Mouse (Mus musculus): Measurements from ENCODE around the gene 3110018I06Rik. TPM values are rescaled to one million over a fixed set of nuclear protein-coding genes. Genes with fewer than 3 reads are reported as not detected.

3110018I06Rik gene
- polyA plus RNA-seq (2014; fragmentation: Nextera tagmentation; extraction: Ambion mirVana) = not detected in 2 replicates

DNA sequence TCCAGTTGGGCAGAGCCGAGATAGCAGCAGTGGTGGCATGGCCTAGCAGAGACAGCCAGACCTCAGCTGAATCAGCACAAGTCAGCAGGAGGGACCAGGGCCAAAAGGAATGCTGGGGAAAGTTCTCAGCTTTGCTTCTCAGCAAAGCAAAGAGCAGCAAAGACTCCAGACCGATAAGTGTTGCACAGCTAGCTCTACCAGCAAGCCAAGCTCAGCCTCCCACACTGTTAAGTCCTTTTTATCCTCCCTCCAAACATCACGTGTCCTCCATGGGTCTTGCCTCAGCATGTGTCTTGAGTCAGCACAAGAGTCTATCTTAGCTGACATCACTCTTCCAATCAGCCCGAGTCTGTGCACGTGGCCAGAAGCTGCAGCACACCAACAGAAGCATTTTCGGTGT, at the start of gene 3110018I06Rik:
3110018I06Rik (plus strand) TSS at position 262 of the 400 bp plus-strand sequence.
- Histone ChIP-seq H3K27me3 (ENCODE audit: control insufficient read depth, insufficient read depth, low read length) (no peaks in the 10 kb centered on the region), H3K4me1 (ENCODE audit: control insufficient read depth, insufficient read depth, low read length) (no peaks in the 10 kb centered on the region), H3K36me3 (ENCODE audit: control insufficient read depth, insufficient read depth, low read length) (no peaks in the 10 kb centered on the region), H3K4me3 (ENCODE audit: low read depth, low read length) (no peak within 1 kb of the TSS), H3K4me2 (no peak within 1 kb of the TSS), H3K27ac (ENCODE audit: low read depth, low read length) (no peak within 1 kb of the TSS), H3K9ac (ENCODE audit: low read depth, low read length) (no peak within 1 kb of the TSS), H3K9me3 (replicated peaks; ENCODE audit: control insufficient read depth, low read length) (peaks cover 3% of the 10 kb centered on the region; the same call in 1 of the 2 replicates)
- ATAC-seq (replicated peaks; ENCODE audit: insufficient number of reproducible peaks, low FRiP score, low TSS enrichment) = no peak
- 75% methylated on average over 6 of the region's 6 CpGs for WGBS (ENCODE audit: insufficient replicate concordance)

DNA sequence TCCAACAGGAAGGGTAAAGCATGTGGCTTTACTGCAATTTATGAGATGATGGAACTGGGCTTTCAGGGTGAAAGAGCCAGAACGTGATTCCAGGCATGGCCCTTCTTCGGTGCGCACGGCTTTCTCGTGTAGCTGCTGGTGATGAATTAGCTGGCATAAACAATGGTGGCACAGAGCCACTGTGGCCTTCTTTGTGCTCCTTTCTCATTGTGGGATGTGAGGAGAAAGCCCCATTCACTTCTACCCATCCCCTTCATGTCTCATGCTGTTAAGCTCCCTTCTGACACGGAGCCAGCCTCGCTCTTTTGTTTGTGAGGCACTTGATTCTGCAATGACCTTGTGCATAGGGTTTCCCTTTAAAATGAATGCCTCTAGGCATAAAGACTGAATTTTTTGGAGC, 43.8 kb upstream of the 3110018I06Rik start:
- ATAC-seq (replicated peaks; ENCODE audit: insufficient number of reproducible peaks, low FRiP score, low TSS enrichment) = no peak
- Histone ChIP-seq H3K27ac (ENCODE audit: low read depth, low read length) (no peak overlapping the region), H3K4me2 (no peak overlapping the region), H3K4me1 (ENCODE audit: control insufficient read depth, insufficient read depth, low read length) (no peaks in the 10 kb centered on the region), H3K9ac (ENCODE audit: low read depth, low read length) (no peak overlapping the region), H3K36me3 (ENCODE audit: control insufficient read depth, insufficient read depth, low read length) (no peaks in the 10 kb centered on the region), H3K4me3 (ENCODE audit: low read depth, low read length) (no peak overlapping the region), H3K9me3 (replicated peaks; ENCODE audit: control insufficient read depth, low read length) (no peaks in the 10 kb centered on the region), H3K27me3 (ENCODE audit: control insufficient read depth, insufficient read depth, low read length) (no peaks in the 10 kb centered on the region)
- WGBS (ENCODE audit: insufficient replicate concordance) = 90% methylated on average over 7 of the region's 7 CpGs

DNA sequence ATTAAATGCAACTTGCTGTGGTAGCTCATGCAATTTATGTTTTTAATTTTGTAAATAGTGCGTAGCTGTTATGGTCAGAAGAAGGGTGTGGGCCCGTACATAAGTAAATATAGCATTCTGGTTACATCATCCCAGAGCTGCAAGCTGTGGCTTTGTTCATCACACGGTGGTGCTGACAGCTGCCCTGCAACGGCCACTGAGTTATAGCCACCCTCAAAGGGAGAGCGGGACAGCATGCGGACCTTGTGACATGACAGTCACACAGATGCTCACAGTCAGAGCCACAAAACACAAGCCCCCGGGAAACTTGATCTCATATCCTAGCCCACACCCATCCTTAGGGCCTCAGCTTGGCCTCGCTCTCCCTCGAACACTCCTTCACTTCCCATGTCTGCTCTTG, 30.6 kb upstream of the 3110018I06Rik start:
- no peaks in the 10 kb centered on the region for H3K27me3 ChIP-seq (ENCODE audit: control insufficient read depth, insufficient read depth, low read length)
- H3K9ac ChIP-seq (ENCODE audit: low read depth, low read length) = no peak overlapping the region
- H3K36me3 ChIP-seq (ENCODE audit: control insufficient read depth, insufficient read depth, low read length) = no peaks in the 10 kb centered on the region
- 0 out of 2 replicates have a peak, but pooled peaks cover 5% of the 10 kb centered on the region for H3K4me1 ChIP-seq (ENCODE audit: control insufficient read depth, insufficient read depth, low read length)
- H3K27ac ChIP-seq (ENCODE audit: low read depth, low read length) = no peak overlapping the region
- H3K9me3 ChIP-seq (replicated peaks; ENCODE audit: control insufficient read depth, low read length) = no peaks in the 10 kb centered on the region
- WGBS (ENCODE audit: insufficient replicate concordance) = 45% methylated on average over 9 of the region's 9 CpGs
- H3K4me2 ChIP-seq = no peak overlapping the region
- no peak overlapping the region for H3K4me3 ChIP-seq (ENCODE audit: low read depth, low read length)
- ATAC-seq (replicated peaks; ENCODE audit: insufficient number of reproducible peaks, low FRiP score, low TSS enrichment) = no peak

DNA sequence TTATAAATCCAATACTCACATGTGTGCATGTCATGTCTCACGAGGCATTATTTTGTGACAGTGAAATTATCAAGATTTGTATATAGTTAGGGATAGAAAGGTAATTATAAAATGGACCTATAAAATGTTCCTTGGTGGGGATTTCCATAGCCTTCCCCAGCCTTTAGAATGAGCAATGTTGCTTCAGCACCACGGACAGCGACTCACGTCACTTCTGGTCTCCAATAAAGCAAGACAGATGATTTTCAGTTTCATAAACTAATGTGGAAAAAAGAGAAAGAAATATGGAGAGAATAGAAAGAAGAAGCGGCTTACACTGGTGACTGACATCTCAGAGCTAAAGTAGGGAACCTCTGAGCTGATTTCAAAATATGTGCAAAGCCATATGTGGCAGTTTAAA, 23.7 kb upstream of the 3110018I06Rik start:
- no peaks in the 10 kb centered on the region for H3K36me3 ChIP-seq (ENCODE audit: control insufficient read depth, insufficient read depth, low read length)
- no peak overlapping the region for H3K4me2 ChIP-seq
- WGBS (ENCODE audit: insufficient replicate concordance) = 12% methylated on average over 5 of the region's 5 CpGs
- H3K27me3 ChIP-seq (ENCODE audit: control insufficient read depth, insufficient read depth, low read length) = no peaks in the 10 kb centered on the region
- no peaks in the 10 kb centered on the region for H3K4me1 ChIP-seq (ENCODE audit: control insufficient read depth, insufficient read depth, low read length)
- H3K9me3 ChIP-seq (replicated peaks; ENCODE audit: control insufficient read depth, low read length) = no peaks in the 10 kb centered on the region
- no peak overlapping the region for H3K4me3 ChIP-seq (ENCODE audit: low read depth, low read length)
- H3K27ac ChIP-seq (ENCODE audit: low read depth, low read length) = no peak overlapping the region
- no peak for ATAC-seq (replicated peaks; ENCODE audit: insufficient number of reproducible peaks, low FRiP score, low TSS enrichment)
- H3K9ac ChIP-seq (ENCODE audit: low read depth, low read length) = no peak overlapping the region

DNA sequence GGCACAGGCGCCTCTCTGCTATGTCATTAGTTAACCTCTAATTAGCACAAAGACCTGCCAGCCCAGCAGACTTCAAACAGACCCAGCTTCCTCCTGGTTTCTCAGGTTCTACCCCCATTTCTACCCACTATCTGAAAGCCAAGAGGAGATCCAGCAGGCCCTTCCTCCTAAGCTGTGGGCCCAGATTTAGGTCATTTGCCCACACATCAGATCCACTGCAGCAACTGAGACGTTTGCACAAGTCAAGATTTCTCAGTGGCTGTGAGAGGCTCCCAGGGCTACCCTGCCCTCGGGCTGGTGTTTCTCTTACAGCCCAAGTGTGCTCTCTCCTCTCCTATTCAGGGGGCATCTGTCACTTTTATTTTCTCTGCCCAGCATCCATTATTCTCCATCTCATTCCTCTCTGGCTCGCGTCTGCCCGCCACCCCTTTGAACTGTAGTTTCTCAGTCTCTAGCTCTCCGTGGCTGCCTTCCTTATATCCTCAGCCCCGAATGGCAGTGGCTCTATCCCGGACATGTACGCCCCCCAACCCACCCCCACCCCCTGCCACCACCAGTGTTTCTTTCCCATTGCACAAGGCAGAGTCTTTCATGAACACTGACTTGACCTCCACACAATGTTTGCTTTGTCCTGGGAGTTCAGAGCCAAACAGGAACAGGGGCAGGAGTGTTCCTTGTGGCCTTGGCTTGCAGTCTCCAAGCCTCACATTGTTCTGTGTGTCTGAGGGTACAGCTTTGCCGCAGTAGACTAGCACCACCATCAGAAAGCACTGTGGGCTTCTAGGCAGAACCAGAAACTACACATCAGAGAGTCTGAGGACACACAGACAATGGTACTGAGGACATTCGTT, 11.8 kb upstream of the 3110018I06Rik start:
- H3K4me3 ChIP-seq (ENCODE audit: low read depth, low read length) = no peak overlapping the region
- no peaks in the 10 kb centered on the region for H3K36me3 ChIP-seq (ENCODE audit: control insufficient read depth, insufficient read depth, low read length)
- ATAC-seq (replicated peaks; ENCODE audit: insufficient number of reproducible peaks, low FRiP score, low TSS enrichment) = no peak
- no peaks in the 10 kb centered on the region for H3K27me3 ChIP-seq (ENCODE audit: control insufficient read depth, insufficient read depth, low read length)
- H3K4me1 ChIP-seq (ENCODE audit: control insufficient read depth, insufficient read depth, low read length) = no peaks in the 10 kb centered on the region
- WGBS (ENCODE audit: insufficient replicate concordance) = 64% methylated on average over 12 of the region's 12 CpGs
- H3K27ac ChIP-seq (ENCODE audit: low read depth, low read length) = no peak overlapping the region
- no peak overlapping the region for H3K4me2 ChIP-seq
- H3K9ac ChIP-seq (ENCODE audit: low read depth, low read length) = no peak overlapping the region
- no peaks in the 10 kb centered on the region for H3K9me3 ChIP-seq (replicated peaks; ENCODE audit: control insufficient read depth, low read length)

DNA sequence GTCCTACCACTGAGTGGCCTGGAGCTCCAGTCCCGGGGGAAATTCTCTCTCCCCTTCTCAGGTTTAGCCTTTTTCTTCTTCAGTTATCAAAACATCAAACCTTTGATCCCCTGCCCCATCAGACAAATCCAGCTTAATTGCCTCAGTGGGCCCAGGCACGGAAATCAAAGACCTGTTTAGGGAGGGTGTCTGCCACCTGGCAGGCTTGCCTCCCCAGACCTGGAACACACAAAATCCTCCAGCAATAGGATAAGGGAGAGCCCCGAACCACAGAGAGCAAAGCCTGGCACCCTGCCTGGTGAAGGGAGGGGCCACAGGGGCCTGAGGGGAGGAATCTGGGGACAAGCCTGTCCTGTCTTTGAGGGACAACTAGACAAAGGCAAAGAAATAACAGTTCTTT, 9.1 kb upstream of the 3110018I06Rik start:
- H3K4me2 ChIP-seq = no peak overlapping the region
- H3K27ac ChIP-seq (ENCODE audit: low read depth, low read length) = no peak overlapping the region
- H3K4me1 ChIP-seq (ENCODE audit: control insufficient read depth, insufficient read depth, low read length) = no peaks in the 10 kb centered on the region
- no peaks in the 10 kb centered on the region for H3K27me3 ChIP-seq (ENCODE audit: control insufficient read depth, insufficient read depth, low read length)
- H3K4me3 ChIP-seq (ENCODE audit: low read depth, low read length) = no peak overlapping the region
- H3K9ac ChIP-seq (ENCODE audit: low read depth, low read length) = no peak overlapping the region
- WGBS (ENCODE audit: insufficient replicate concordance) = 11% methylated on average over 3 of the region's 3 CpGs
- H3K36me3 ChIP-seq (ENCODE audit: control insufficient read depth, insufficient read depth, low read length) = no peaks in the 10 kb centered on the region
- no peak for ATAC-seq (replicated peaks; ENCODE audit: insufficient number of reproducible peaks, low FRiP score, low TSS enrichment)
- H3K9me3 ChIP-seq (replicated peaks; ENCODE audit: control insufficient read depth, low read length) = no peaks in the 10 kb centered on the region

DNA sequence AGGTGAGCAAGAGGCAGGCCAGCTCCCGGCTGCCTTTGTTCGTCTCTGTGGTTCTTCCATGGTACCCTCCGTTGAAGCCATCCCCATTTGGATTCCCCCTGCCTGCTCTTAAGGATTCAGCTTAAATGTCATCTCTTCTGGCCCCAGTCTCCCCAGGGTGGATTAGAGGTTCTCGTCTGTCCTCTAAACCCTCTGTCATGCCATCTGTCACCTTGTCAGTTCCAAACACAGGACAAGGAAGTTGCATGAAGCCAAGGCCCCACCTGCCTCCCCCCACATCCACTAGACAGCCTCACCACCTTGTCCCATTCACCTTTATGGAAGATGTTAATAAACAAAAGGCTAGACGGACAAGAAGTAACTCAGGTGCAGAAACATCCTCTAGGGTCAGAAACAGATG, 5.4 kb upstream of the 3110018I06Rik start:
- no peak for ATAC-seq (replicated peaks; ENCODE audit: insufficient number of reproducible peaks, low FRiP score, low TSS enrichment)
- Histone ChIP-seq H3K4me1 (ENCODE audit: control insufficient read depth, insufficient read depth, low read length) (no peaks in the 10 kb centered on the region), H3K27me3 (ENCODE audit: control insufficient read depth, insufficient read depth, low read length) (no peaks in the 10 kb centered on the region), H3K9ac (ENCODE audit: low read depth, low read length) (no peak overlapping the region), H3K27ac (ENCODE audit: low read depth, low read length) (no peak overlapping the region), H3K4me2 (no peak overlapping the region), H3K36me3 (ENCODE audit: control insufficient read depth, insufficient read depth, low read length) (no peaks in the 10 kb centered on the region), H3K9me3 (replicated peaks; ENCODE audit: control insufficient read depth, low read length) (peaks cover 3% of the 10 kb centered on the region; the same call in 1 of the 2 replicates), H3K4me3 (ENCODE audit: low read depth, low read length) (no peak overlapping the region)
- WGBS (ENCODE audit: insufficient replicate concordance) = 70% methylated on average over 5 of the region's 5 CpGs

DNA sequence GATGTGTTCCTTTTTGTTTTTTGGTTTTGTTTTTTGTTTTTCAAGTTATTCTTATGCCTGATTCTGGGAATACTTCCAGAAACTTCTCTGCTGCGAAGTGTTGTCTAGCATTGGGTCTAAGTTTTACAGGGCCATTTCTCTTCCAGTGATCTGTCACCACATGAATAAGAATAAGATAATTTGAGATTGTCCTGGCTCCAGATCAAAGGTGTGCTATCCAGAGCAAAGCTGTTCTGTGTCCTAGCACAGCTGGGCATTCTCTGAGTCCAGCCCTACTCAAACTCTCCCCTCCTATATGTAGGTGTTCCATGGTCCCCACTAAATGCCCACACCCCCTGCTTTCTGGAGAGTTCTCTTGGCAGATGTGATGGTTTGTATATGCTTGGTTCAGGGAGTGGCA, 2.9 kb downstream of the 3110018I06Rik start:
- no peaks in the 10 kb centered on the region for H3K4me1 ChIP-seq (ENCODE audit: control insufficient read depth, insufficient read depth, low read length)
- H3K9ac ChIP-seq (ENCODE audit: low read depth, low read length) = no peak overlapping the region
- H3K4me3 ChIP-seq (ENCODE audit: low read depth, low read length) = no peak overlapping the region
- no peaks in the 10 kb centered on the region for H3K27me3 ChIP-seq (ENCODE audit: control insufficient read depth, insufficient read depth, low read length)
- H3K36me3 ChIP-seq (ENCODE audit: control insufficient read depth, insufficient read depth, low read length) = no peaks in the 10 kb centered on the region
- WGBS (ENCODE audit: insufficient replicate concordance) = 76% methylated on average over 1 of the region's 1 CpGs
- ATAC-seq (replicated peaks; ENCODE audit: insufficient number of reproducible peaks, low FRiP score, low TSS enrichment) = no peak
- no peak overlapping the region for H3K4me2 ChIP-seq
- no peak overlapping the region for H3K27ac ChIP-seq (ENCODE audit: low read depth, low read length)
- H3K9me3 ChIP-seq (replicated peaks; ENCODE audit: control insufficient read depth, low read length) = peaks cover 3% of the 10 kb centered on the region; the same call in 1 of the 2 replicates

DNA sequence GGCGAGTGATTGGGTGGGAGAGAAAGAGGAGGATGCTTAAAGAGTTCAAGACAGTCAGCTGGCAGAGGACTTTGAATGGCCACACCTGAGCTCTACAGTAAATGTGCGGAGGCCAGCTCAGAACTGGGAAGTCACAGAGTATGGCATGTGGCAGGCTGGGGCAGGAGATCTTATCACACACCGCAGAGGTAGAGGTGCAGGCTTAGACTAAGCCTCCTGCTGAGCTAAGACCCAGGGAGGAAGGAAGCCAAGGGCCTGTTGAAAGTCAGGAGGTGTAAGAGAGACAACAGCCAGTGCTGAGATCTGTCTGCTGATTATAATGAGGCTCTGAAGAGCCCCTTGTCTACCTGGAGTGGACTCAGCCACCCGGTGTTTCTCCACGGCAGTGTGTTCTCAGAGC, 8.5 kb downstream of the 3110018I06Rik start:
- H3K9me3 ChIP-seq (replicated peaks; ENCODE audit: control insufficient read depth, low read length) = no peaks in the 10 kb centered on the region
- no peaks in the 10 kb centered on the region for H3K27me3 ChIP-seq (ENCODE audit: control insufficient read depth, insufficient read depth, low read length)
- no peak for ATAC-seq (replicated peaks; ENCODE audit: insufficient number of reproducible peaks, low FRiP score, low TSS enrichment)
- H3K9ac ChIP-seq (ENCODE audit: low read depth, low read length) = no peak overlapping the region
- H3K4me1 ChIP-seq (ENCODE audit: control insufficient read depth, insufficient read depth, low read length) = no peaks in the 10 kb centered on the region
- no peak overlapping the region for H3K4me3 ChIP-seq (ENCODE audit: low read depth, low read length)
- no peaks in the 10 kb centered on the region for H3K36me3 ChIP-seq (ENCODE audit: control insufficient read depth, insufficient read depth, low read length)
- H3K4me2 ChIP-seq = no peak overlapping the region
- no peak overlapping the region for H3K27ac ChIP-seq (ENCODE audit: low read depth, low read length)
- 52% methylated on average over 5 of the region's 5 CpGs for WGBS (ENCODE audit: insufficient replicate concordance)

Data from heart, embryonic 11.5 days (tissue).